Mouse (Mus musculus) intestine, embryonic 16.5 days (tissue): ENCODE measurements around the gene Gm20662. TPM values are rescaled to one million over a fixed set of nuclear protein-coding genes. Genes with fewer than 3 reads are reported as not detected.

Experiments used
- ATAC-seq: fragments of 200-750 bp; cut with Nextera tagmentation; 2 replicates; pipeline ENCODE4 v1.8.0; 2017; ENCODE audit warnings: moderate TSS enrichment, moderate library complexity
- H3K27ac ChIP-seq: fragments of 300-500 bp; sonication (generic); 2 replicates; pipeline ENCODE4 v1.5.1; 2014; ENCODE audit warnings: mild to moderate bottlenecking, low read length
- H3K27me3 ChIP-seq: fragments of 300-500 bp; sonication (generic); replicated peaks from 2 replicates; pipeline ENCODE4 v1.6.1; 2014; ENCODE audit warnings: low read length, control low read depth, mixed read lengths; ENCODE audit not compliant: control insufficient read depth, insufficient read depth
- H3K36me3 ChIP-seq: fragments of 300-500 bp; sonication (generic); 2 replicates; pipeline ENCODE4 v1.6.1; 2014; ENCODE audit warnings: low read length, control low read depth; ENCODE audit not compliant: control insufficient read depth, insufficient read depth
- H3K4me1 ChIP-seq: fragments of 300-500 bp; sonication (generic); 2 replicates; pipeline ENCODE4 v1.6.1; 2014; ENCODE audit warnings: low read length, control low read depth, mixed read lengths; ENCODE audit not compliant: control insufficient read depth, insufficient read depth
- H3K4me2 ChIP-seq: fragments of 300-500 bp; sonication (generic); 2 replicates; pipeline ENCODE4 v1.6.1; 2014; ENCODE audit warnings: low read depth, low read length, control low read depth
- H3K4me3 ChIP-seq: fragments of 300-500 bp; sonication (generic); 2 replicates; pipeline ENCODE4 v1.5.1; 2014; ENCODE audit warnings: mild to moderate bottlenecking, low read length
- H3K9ac ChIP-seq: fragments of 300-500 bp; sonication (generic); 2 replicates; pipeline ENCODE4 v1.6.1; 2014; ENCODE audit warnings: low read depth, low read length
- H3K9me3 ChIP-seq: fragments of 300-500 bp; sonication (generic); 2 replicates; pipeline ENCODE4 v1.6.1; 2016; ENCODE audit warnings: low read length, control low read depth; ENCODE audit not compliant: control insufficient read depth
- WGBS: fragments of 180-500 bp; shearing (Covaris S2); extraction: QIAGEN DNeasy Blood & Tissue Kit; methylation state at CpG from one replicate; pipeline ENCODE4 v1.1.7; 2014; 5-methylcytosine and 5-hydroxymethylcytosine counted together
- polyA plus RNA-seq: library from polyadenylated mRNA; unstranded; fragments of >200 nt; fragmentation: Nextera tagmentation; extraction: Ambion mirVana; gene quantifications from 2 replicates; pipeline ENCODE4 v1.2.1, GENCODE M21; 2015

The Gm20662 gene
- polyA plus RNA-seq, 1 experiment from 2014 or later: 0.54 TPM

DNA sequence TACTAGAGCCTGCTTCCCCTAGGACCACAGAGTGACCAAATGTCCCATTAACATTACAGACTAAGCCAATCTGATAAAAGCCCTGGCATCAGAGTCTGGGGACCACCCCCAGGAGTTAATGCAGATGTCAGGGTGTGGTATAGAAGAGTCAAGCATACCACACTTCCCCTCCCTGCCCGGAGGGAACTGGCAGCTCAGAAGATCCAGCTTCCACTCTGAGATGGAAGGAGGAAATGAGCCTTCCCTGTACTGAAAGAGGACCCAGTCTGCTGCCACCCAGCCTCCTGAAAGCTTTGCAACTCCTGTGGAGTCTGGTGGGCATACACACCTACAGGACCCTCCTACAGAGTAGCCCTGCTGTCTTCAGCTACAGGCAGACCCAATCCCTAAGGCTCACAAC is 58.9 kb downstream of the Gm20662 start:
- ATAC-seq: no peak
- no peaks in the 10 kb centered on the region for H3K27me3 ChIP-seq
- no peak overlapping the region for H3K27ac ChIP-seq
- H3K4me2 ChIP-seq: no peak overlapping the region
- 77% methylated on average over 1 of the region's 1 CpGs for WGBS
- peaks cover 34% of the 10 kb centered on the region for H3K36me3 ChIP-seq
- H3K4me1 ChIP-seq: peaks cover 28% of the 10 kb centered on the region
- no peak overlapping the region for H3K4me3 ChIP-seq
- H3K9ac ChIP-seq: no peak overlapping the region
- H3K9me3 ChIP-seq: no peaks in the 10 kb centered on the region

DNA sequence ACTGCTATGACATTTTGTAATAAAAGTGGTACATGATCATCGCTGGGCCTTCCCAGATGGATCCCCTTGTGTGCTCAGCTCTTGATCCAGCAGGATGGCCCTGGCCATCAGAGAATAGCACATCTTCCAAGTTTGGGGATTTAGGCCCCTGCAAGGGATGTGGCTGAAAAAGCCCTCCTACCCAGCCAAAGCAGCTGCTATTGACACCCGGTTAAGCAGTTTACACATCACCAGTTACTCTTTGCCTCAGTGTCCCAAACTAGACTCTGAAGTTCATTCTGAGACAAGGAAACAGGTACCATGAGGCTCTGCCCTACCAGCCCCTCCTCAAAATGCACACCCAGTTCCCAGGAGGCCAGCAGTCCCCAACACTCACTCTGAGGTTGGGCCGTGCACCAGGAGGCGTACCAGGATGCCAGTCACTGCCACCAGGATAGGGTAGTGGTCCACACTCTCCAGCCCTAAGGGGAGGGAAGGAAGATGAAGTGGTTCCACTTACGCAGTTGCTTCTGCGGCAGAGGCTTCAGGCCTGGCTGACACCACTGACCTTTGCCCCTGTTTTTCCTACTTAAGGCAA is 59.6 kb downstream of the Gm20662 start:
- Histone ChIP-seq H3K27me3 (no peaks in the 10 kb centered on the region), H3K9ac (no peak overlapping the region), H3K4me2 (no peak overlapping the region), H3K36me3 (peaks cover 28% of the 10 kb centered on the region), H3K27ac (no peak overlapping the region), H3K4me3 (no peak overlapping the region), H3K4me1 (peaks cover 23% of the 10 kb centered on the region), H3K9me3 (no peaks in the 10 kb centered on the region)
- ATAC-seq: no peak
- WGBS: 85% methylated on average over 6 of the region's 6 CpGs

DNA sequence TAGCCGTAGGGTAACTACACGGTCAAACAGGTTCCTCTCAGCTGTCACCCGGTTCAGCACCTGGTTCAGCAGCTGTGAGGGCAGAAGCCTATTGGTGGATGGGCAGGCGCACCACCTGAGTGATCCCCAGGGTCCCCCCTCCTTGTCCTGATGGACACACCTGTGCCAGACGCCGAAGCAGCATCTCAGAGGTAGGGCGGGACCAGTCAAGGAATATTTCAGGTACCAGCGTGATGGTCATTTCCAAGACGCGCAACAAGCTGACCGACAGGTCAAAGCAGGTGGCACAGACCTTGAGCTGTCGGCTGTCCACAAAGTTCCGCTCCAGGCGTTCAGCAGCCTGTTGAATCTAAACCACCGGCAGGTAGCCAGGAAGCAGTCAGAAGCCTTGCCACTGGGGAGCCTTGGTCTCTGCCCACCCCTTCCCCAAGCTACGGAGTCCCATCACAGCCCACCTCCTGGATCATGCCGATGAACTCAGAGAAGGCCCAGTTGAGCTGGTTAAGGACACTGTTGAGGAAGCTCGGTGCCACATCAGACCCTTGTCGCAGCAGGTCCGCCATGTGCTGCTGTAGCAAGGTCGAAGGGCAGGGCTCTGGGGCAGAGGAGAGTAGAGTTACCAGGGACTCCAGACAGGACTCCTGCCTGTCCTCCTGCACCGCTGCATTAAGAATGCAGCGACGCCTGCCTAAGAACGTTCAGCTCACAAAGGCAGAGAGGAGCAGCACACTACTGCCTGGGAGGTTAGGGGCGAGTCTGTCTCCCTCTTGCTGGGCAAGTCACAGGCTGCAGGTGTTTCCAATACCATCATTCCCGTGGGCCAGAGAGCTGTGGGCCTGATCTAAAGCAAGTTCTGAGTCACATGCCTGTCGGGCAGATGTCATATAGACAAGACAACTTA is 60.5 kb downstream of the Gm20662 start:
- Histone ChIP-seq H3K9me3 (no peaks in the 10 kb centered on the region), H3K4me2 (no peak overlapping the region), H3K4me3 (no peak overlapping the region), H3K36me3 (peaks cover 20% of the 10 kb centered on the region), H3K9ac (no peak overlapping the region), H3K4me1 (peaks cover 19% of the 10 kb centered on the region), H3K27ac (no peak overlapping the region), H3K27me3 (no peaks in the 10 kb centered on the region)
- WGBS: 81% methylated on average over 28 of the region's 28 CpGs
- no peak for ATAC-seq

DNA sequence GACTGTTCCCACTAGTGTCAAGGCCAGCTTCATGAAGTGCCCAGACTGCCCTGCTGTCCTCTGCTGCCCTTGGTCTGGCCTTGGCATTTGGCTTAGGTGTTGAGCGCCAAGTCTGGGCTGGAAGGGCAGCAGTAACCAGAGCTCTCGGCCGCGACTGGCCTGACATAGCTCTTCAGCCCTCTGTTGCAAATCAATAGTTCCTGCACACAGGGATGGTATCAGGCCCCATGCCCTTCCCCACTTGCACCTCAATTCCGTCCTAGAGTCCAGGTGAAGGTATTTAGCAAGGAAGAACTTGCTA is 61.1 kb downstream of the Gm20662 start:
- H3K4me2 ChIP-seq: no peak overlapping the region
- no peaks in the 10 kb centered on the region for H3K9me3 ChIP-seq
- H3K4me3 ChIP-seq: no peak overlapping the region
- WGBS: 94% methylated on average over 5 of the region's 5 CpGs
- H3K9ac ChIP-seq: no peak overlapping the region
- peaks cover 16% of the 10 kb centered on the region for H3K36me3 ChIP-seq
- no peak for ATAC-seq
- H3K27ac ChIP-seq: no peak overlapping the region
- H3K4me1 ChIP-seq: peaks cover 16% of the 10 kb centered on the region
- no peaks in the 10 kb centered on the region for H3K27me3 ChIP-seq

DNA sequence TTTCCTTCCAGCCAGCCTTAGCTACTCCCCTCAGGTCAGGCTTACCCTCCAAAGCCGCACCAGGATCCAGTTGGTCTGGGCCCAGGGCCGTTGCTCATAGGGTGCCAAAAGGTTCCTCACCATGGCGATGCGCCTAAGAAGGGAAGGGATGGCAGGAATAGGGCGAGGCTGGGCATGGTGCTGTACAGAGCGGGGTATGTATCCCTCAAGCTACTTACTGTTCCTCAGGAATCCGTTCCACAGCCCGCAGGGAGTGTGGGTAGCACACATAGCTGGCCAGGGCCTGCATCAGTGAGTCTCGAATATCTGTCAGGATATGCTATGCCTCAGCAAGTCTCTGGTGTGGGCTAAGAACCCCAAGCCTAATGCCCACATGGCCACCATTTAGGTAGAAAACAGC is 62.1 kb downstream of the Gm20662 start:
- peaks cover 8% of the 10 kb centered on the region for H3K4me1 ChIP-seq
- ATAC-seq: no peak

DNA sequence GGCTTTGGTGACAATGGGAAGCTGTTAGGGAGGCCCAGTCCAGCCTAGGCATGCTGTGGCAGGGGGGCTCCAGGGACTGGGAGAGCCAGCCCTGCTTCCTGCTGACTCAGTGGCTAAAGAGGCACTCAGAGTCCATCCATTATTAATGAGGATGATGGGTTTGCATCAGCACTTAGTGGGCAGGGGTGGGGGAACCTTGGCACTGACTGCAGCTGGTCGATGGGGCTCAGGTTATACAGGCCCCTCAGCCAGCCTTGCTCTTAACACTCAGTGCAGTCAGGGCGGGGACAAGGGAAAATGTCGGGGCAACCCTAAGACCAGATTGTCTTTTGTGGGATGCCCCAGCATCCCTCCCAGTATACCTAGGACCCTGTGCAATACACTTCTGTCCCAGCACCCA is 66.0 kb downstream of the Gm20662 start:
- H3K9ac ChIP-seq: no peak overlapping the region
- peaks cover 5% of the 10 kb centered on the region for H3K36me3 ChIP-seq
- WGBS: 86% methylated on average over 3 of the region's 3 CpGs
- no peak overlapping the region for H3K27ac ChIP-seq
- H3K9me3 ChIP-seq: no peaks in the 10 kb centered on the region
- H3K4me1 ChIP-seq: no peaks in the 10 kb centered on the region
- H3K4me3 ChIP-seq: no peak overlapping the region
- no peaks in the 10 kb centered on the region for H3K27me3 ChIP-seq
- ATAC-seq: no peak
- no peak overlapping the region for H3K4me2 ChIP-seq

More for the DNA sequence above, 62.1 kb downstream of the Gm20662 start:
- Histone ChIP-seq H3K9me3 (no peaks in the 10 kb centered on the region), H3K4me2 (no peak overlapping the region), H3K4me3 (no peak overlapping the region), H3K27me3 (no peaks in the 10 kb centered on the region), H3K36me3 (peaks cover 16% of the 10 kb centered on the region), H3K9ac (no peak overlapping the region), H3K27ac (no peak overlapping the region)
- WGBS: 92% methylated on average over 9 of the region's 9 CpGs

DNA sequence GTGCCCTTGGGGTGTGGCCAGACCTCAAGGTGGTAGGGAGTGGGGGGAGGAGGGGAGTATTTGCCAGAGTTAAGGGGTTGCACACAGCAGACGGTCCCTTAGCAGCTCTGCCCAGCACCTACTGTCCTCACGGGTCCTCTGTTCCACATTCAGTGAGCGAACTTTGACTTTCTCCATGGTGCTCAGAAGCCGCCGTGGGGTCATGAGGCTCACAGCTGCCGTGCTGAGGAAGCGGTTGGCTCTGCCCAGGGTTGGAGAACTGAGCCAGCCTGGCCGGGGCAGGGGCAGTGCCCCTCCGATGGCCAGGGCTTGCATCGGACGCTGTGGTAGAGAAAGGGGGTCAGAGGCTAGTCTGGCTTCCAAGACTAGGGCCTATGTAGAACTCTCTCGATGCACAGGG is 67.2 kb downstream of the Gm20662 start:
- no peak overlapping the region for H3K9ac ChIP-seq
- no peak overlapping the region for H3K4me2 ChIP-seq
- 84% methylated on average over 12 of the region's 12 CpGs for WGBS
- H3K36me3 ChIP-seq: peaks cover 5% of the 10 kb centered on the region
- H3K4me3 ChIP-seq: no peak overlapping the region
- H3K9me3 ChIP-seq: no peaks in the 10 kb centered on the region
- ATAC-seq: no peak
- no peaks in the 10 kb centered on the region for H3K27me3 ChIP-seq
- H3K4me1 ChIP-seq: 0 out of 2 replicates have a peak, but pooled peaks cover 2% of the 10 kb centered on the region
- no peak overlapping the region for H3K27ac ChIP-seq

DNA sequence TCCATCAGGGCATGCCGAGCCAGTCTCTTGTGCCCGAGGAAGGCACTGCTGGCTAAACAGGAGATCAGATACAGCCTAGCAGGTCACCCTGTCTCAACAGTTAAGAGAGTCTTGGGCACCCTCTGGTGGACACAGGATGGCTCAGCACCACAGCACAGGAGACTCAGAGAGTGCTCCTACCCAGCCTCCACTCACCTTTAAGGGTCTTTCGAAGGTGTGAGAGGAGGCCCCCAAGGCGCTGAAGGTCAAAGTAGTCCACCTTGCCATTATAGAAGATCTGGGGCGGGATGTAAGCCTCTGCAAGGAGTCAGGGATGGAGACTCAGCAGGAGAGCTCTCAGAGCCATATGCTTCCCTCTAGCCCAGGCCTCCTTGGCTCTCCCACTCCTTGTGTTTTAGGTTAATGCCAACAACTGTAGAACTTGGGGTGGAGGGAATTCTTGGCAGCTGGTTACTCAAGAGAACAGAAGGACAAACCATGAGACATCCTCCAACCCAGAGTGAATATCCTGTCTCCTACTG is 69.4 kb downstream of the Gm20662 start:
- ATAC-seq: peak; percentile 53; the same call in 1 of the 2 replicates

DNA sequence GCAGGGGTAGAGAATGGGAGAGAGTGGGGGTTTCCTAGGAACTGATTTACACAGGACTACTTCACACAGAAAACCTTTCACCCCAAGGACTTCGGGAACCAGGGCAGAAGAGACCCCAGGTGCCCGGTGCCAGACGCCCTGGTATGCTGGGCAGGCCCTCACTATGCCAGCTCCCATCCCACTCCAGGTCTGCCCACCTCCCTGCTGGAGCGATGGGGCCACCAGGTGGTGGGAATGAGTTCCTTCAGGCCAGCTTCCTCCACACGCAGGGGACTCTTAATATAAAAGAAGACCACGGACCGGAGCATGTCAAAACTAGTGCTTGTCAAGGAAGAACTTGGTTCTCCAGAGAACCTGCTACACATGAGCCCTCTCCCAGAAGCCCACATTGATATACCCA is 71.0 kb downstream of the Gm20662 start:
- no peak overlapping the region for H3K9ac ChIP-seq
- ATAC-seq: no peak
- H3K9me3 ChIP-seq: no peaks in the 10 kb centered on the region
- H3K4me3 ChIP-seq: no peak overlapping the region
- peaks cover 4% of the 10 kb centered on the region for H3K36me3 ChIP-seq
- no peaks in the 10 kb centered on the region for H3K27me3 ChIP-seq
- peaks cover 3% of the 10 kb centered on the region; the same call in 1 of the 2 replicates for H3K4me1 ChIP-seq
- no peak overlapping the region for H3K27ac ChIP-seq
- WGBS: 83% methylated on average over 7 of the region's 7 CpGs
- no peak overlapping the region for H3K4me2 ChIP-seq

More for the DNA sequence above, 69.4 kb downstream of the Gm20662 start:
- no peak overlapping the region for H3K4me2 ChIP-seq
- no peaks in the 10 kb centered on the region for H3K27me3 ChIP-seq
- 37% methylated on average over 5 of the region's 5 CpGs for WGBS
- no peak overlapping the region for H3K27ac ChIP-seq
- H3K4me3 ChIP-seq: no peak overlapping the region
- H3K4me1 ChIP-seq: 0 out of 2 replicates have a peak, but pooled peaks cover 2% of the 10 kb centered on the region
- H3K36me3 ChIP-seq: no peaks in the 10 kb centered on the region; the same call in 1 of the 2 replicates
- H3K9me3 ChIP-seq: no peaks in the 10 kb centered on the region
- no peak overlapping the region for H3K9ac ChIP-seq
